Mouse (Mus musculus): ENCODE data around the gene Rnft1. TPM values are rescaled to one million over a fixed set of nuclear protein-coding genes. Genes with fewer than 3 reads are reported as not detected.
A peak's percentile ranks its signal among the peaks of the same experiment; 100 is the strongest.
"Not testable (repeated sequence)": the region's sequence is repeated elsewhere in the genome, so short reads cannot be mapped to it uniquely, and the experiment has no call there.

Rnft1 gene
- 15.0 and 19.0 TPM in 2 replicates for polyA plus RNA-seq (2015; fragmentation: Nextera tagmentation; extraction: Ambion mirVana)

DNA sequence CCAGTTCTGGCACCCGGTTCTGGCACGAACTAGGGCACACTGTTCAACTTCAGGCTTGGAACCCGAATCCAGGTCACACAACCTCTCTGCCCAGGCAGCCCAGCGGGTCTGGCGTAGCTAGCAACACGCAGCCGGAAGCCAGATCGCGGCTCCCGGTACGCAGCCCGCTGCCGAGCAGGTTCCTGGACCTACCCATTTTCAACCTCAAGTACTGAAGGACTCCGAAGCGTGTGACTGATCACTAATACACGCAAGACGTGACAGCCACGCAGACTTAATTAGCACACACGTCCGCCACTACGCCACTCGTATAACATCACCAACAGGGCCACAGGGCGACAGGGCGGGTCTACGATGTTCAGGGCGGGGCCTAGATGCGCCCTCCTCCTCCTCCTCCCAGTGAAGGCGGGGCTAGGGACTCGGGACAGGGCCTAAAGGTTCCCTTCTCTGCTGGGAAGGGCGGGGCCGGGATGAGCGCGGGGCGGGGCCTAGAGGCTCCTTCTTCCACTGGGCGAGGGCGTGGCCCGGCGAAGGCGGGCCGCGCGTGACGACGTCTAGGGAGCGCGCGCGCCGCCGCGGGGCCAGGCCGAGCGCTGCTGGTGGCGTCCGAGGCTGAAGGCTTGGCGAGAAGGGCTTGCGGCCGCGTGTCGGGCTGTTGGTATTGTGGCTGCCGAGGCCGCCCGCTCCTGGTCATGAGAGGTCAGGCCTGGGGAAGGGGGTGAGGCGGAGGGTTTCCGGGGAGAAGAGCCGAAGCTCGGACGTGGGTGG, at the start of gene Rnft1:
TSS of gene Rnft1 (plus strand) at position 557 of the 768 bp plus-strand sequence.
- Histone ChIP-seq H3K27me3 (no peaks in the 10 kb centered on the region), H3K27ac (peak within 1 kb of the TSS; percentile 79), H3K9ac (replicated peaks) (peak within 1 kb of the TSS; percentile 73), H3K4me3 (replicated peaks) (peak within 1 kb of the TSS; percentile 64), H3K4me1 (replicated peaks) (peaks cover 9% of the 10 kb centered on the region), H3K4me2 (replicated peaks) (peak within 1 kb of the TSS; percentile 78), H3K9me3 (no peaks in the 10 kb centered on the region), H3K36me3 (peaks cover under 1% of the 10 kb centered on the region; the same call in 1 of the 2 replicates)
- under 1% methylated on average over 67 of the region's 68 CpGs for WGBS
- ATAC-seq, result peak; percentile 96

DNA sequence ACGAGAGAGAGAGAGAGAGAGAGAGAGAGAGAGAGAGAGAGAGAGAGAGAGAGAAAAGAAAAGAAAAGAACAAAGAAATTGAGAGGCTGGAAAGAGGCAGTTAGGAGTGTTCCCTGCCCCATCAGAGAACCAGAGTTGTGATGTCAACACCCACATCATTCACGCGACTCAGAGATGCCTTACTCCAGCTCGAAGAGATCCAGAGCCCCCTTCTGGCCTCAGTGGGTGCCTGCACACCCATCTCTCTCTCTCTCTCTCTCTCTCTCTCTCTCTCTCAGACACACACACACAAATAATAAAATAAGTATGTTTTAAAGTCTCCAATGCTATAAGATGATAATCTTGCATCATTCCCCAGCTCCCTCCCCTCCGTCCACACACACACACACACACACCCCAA, 47.6 kb upstream of the Rnft1 start:
- Histone ChIP-seq H3K36me3 (no peaks in the 10 kb centered on the region), H3K4me1 (replicated peaks) (no peaks in the 10 kb centered on the region), H3K27me3 (no peaks in the 10 kb centered on the region; the same call in 1 of the 2 replicates), H3K27ac (no peak overlapping the region), H3K9me3 (no peaks in the 10 kb centered on the region), H3K9ac (replicated peaks) (no peak overlapping the region), H3K4me2 (replicated peaks) (no peak overlapping the region), H3K4me3 (replicated peaks) (no peak overlapping the region)
- no peak for ATAC-seq
- WGBS, result 28% methylated on average over 5 of the region's 5 CpGs

GRCm38 (mm10) chr11:86438261-86438660, 46.2 kb upstream of the Rnft1 start:
- WGBS, result 51% methylated on average over 4 of the region's 4 CpGs
- Histone ChIP-seq H3K9me3 (no peaks in the 10 kb centered on the region), H3K27me3 (no peaks in the 10 kb centered on the region; the same call in 1 of the 2 replicates), H3K4me2 (replicated peaks) (no peak overlapping the region), H3K27ac (no peak overlapping the region), H3K36me3 (no peaks in the 10 kb centered on the region), H3K4me1 (replicated peaks) (no peaks in the 10 kb centered on the region), H3K9ac (replicated peaks) (no peak overlapping the region), H3K4me3 (replicated peaks) (no peak overlapping the region)
- no peak for ATAC-seq

DNA sequence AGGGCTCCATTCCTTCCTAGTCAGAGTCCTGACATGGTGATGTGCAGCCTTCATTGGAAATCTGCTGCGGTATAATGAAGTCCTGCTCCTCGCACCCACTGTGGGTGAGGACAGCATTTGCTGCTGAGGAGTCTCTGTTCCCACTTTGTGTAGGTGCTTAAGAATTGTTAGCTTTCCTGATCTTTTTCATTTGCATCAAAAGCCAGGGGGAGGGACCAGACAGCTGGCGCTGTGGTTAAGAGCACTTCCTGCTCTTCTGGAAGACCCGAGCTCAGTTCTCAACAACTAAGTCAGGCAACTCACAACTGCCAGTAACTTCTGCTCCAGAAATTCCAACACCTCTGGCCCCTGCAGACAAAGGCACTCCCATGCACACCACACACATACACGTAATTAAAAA, 43.7 kb upstream of the Rnft1 start:
- Histone ChIP-seq H3K9ac (replicated peaks) (no peak overlapping the region), H3K27ac (no peak overlapping the region), H3K4me3 (replicated peaks) (no peak overlapping the region), H3K27me3 (no peaks in the 10 kb centered on the region; the same call in 1 of the 2 replicates), H3K9me3 (no peaks in the 10 kb centered on the region), H3K36me3 (no peaks in the 10 kb centered on the region), H3K4me2 (replicated peaks) (no peak overlapping the region), H3K4me1 (replicated peaks) (no peaks in the 10 kb centered on the region)
- ATAC-seq, result no peak
- WGBS, result 70% methylated on average over 5 of the region's 5 CpGs

GRCm38 (mm10) chr11:86453991-86454390, 30.5 kb upstream of the Rnft1 start:
- Histone ChIP-seq H3K4me3 (replicated peaks) (no peak overlapping the region), H3K4me1 (replicated peaks) (no peaks in the 10 kb centered on the region), H3K27me3 (no peaks in the 10 kb centered on the region), H3K27ac (no peak overlapping the region), H3K9ac (replicated peaks) (no peak overlapping the region), H3K36me3 (no peaks in the 10 kb centered on the region), H3K9me3 (no peaks in the 10 kb centered on the region), H3K4me2 (replicated peaks) (no peak overlapping the region)
- WGBS, result 91% methylated on average over 5 of the region's 5 CpGs
- no peak for ATAC-seq

DNA sequence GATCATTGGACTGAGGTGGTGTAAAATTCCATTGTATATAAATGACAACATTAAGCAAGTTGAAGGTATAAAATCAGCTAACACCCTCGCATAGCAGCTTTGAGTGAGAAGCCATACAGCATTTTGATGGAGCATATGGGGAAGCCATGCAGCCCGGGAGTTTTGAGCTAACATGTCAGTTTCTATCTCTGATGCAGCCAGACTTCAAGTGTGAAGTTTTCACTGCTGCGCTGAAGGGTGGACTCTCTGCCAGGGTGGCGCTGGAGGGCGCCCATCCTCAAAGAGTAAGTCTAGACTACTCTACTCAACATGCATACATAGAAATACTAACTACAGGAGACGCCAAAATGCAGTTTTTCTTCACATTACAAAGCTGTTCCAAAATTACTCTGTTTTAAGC, 26.9 kb upstream of the Rnft1 start:
- H3K36me3 ChIP-seq, result no peaks in the 10 kb centered on the region
- ATAC-seq, result no peak

GRCm38 (mm10) chr11:86458866-86459265, 25.6 kb upstream of the Rnft1 start:
- Histone ChIP-seq H3K27ac (no peak overlapping the region), H3K36me3 (no peaks in the 10 kb centered on the region), H3K4me2 (replicated peaks) (no peak overlapping the region), H3K9ac (replicated peaks) (no peak overlapping the region), H3K4me3 (replicated peaks) (no peak overlapping the region), H3K27me3 (no peaks in the 10 kb centered on the region), H3K9me3 (no peaks in the 10 kb centered on the region), H3K4me1 (replicated peaks) (no peaks in the 10 kb centered on the region)
- WGBS, result 92% methylated on average over 6 of the region's 6 CpGs
- ATAC-seq, result no peak

More for the DNA sequence above, 26.9 kb upstream of the Rnft1 start:
- Histone ChIP-seq H3K27ac (no peak overlapping the region), H3K27me3 (no peaks in the 10 kb centered on the region), H3K9ac (replicated peaks) (no peak overlapping the region), H3K9me3 (no peaks in the 10 kb centered on the region), H3K4me3 (replicated peaks) (no peak overlapping the region), H3K4me1 (replicated peaks) (no peaks in the 10 kb centered on the region), H3K4me2 (replicated peaks) (no peak overlapping the region)
- WGBS, result 89% methylated on average over 6 of the region's 6 CpGs

DNA sequence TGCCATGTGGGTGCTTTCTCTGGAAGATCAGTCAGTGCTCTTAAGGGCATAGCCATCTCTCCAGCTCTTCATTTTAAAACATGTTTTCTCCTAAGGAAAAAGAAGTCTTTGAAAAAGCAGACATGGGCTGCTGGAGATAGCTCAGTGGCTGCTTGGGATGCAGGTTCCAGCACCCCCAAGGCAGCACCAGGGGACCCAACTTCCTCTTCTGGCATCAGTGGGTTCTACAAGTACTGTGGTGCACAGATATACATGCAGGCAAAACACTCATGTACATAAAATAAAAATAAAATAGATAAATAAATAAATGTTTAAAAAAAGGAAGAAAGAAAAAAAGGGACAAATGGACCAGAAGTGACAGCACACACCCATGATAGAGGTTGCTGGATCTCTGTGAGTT, 21.9 kb upstream of the Rnft1 start:
- Histone ChIP-seq H3K27ac (no peak overlapping the region), H3K4me2 (replicated peaks) (no peak overlapping the region), H3K4me1 (replicated peaks) (no peaks in the 10 kb centered on the region), H3K9ac (replicated peaks) (no peak overlapping the region), H3K27me3 (no peaks in the 10 kb centered on the region), H3K4me3 (replicated peaks) (no peak overlapping the region), H3K9me3 (no peaks in the 10 kb centered on the region), H3K36me3 (no peaks in the 10 kb centered on the region)
- no peak for ATAC-seq

DNA sequence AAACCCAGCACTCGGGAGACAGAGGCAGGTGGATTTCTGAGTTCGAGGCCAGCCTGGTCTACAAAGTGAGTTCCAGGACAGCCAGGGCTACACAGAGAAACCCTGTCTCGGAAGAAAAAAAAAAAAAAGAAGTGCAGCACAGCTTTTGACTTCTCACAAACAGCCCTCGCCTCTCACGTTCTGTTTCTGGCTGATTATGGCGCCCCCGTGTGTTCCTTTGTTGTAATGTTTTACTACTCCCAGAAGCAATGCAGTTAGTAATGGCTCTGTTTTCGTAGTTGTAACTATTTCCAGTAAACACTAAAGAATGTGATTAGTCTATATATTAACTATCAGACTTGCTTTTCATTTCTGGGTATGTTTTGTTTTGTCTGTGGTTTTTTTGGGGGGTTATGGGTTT, 20.2 kb upstream of the Rnft1 start:
- H3K27ac ChIP-seq; H3K27me3 ChIP-seq; ATAC-seq; H3K9ac ChIP-seq (replicated peaks); H3K4me1 ChIP-seq (replicated peaks); H3K9me3 ChIP-seq; H3K4me2 ChIP-seq (replicated peaks); H3K36me3 ChIP-seq; H3K4me3 ChIP-seq (replicated peaks): not testable (repeated sequence)
- 23% methylated on average over 8 of the region's 8 CpGs for WGBS

- 80% methylated on average over 8 of the region's 8 CpGs for WGBS
- Histone ChIP-seq H3K9me3 (no peaks in the 10 kb centered on the region), H3K4me3 (replicated peaks) (no peak overlapping the region)
These were observed 16.1 kb upstream of the Rnft1 start for GRCm38 (mm10) chr11:86468345-86468744.

DNA sequence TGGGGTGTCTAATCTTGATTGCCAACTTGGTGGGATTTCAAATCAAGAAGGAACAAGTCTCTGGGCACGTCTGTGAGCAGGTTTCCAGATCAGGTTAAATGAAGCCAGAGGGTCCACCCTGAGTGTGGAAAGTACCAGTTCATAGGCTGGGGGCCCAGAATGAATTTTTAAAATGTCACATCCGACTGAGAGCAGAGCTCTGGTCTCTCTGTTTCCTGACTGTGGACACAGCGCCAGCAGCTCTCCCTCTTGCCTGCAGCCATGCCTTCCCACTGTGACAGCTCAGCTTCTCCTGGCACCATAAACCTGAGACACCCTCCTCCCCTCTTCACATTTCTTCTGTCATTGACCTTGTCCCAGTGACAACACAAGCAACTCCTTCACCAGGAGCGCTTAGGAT, 15.5 kb upstream of the Rnft1 start:
- 79% methylated on average over 4 of the region's 4 CpGs for WGBS

More at GRCm38 (mm10) chr11:86468345-86468744, 16.1 kb upstream of the Rnft1 start:
- no peak overlapping the region for H3K27ac ChIP-seq
- no peaks in the 10 kb centered on the region for H3K36me3 ChIP-seq
- peaks cover 20% of the 10 kb centered on the region for H3K4me1 ChIP-seq (replicated peaks)
- H3K4me2 ChIP-seq (replicated peaks), result no peak overlapping the region
- no peak overlapping the region for H3K9ac ChIP-seq (replicated peaks)
- H3K27me3 ChIP-seq, result 0 out of 2 replicates have a peak, but pooled peaks cover 4% of the 10 kb centered on the region
- ATAC-seq, result no peak

GRCm38 (mm10) chr11:86471785-86472184, 12.7 kb upstream of the Rnft1 start:
- ATAC-seq, result peak; percentile 66; the same call in 1 of the 2 replicates
- H3K4me2 ChIP-seq (replicated peaks), result no peak overlapping the region
- WGBS, result 13% methylated on average over 6 of the region's 6 CpGs
- H3K9me3 ChIP-seq, result no peaks in the 10 kb centered on the region
- H3K9ac ChIP-seq (replicated peaks), result no peak overlapping the region
- no peaks in the 10 kb centered on the region for H3K36me3 ChIP-seq
- 0 out of 2 replicates have a peak, but pooled peaks cover 14% of the 10 kb centered on the region for H3K27me3 ChIP-seq
- H3K27ac ChIP-seq, result no peak overlapping the region
- H3K4me1 ChIP-seq (replicated peaks), result peaks cover 26% of the 10 kb centered on the region
- H3K4me3 ChIP-seq (replicated peaks), result no peak overlapping the region

More for the DNA sequence above, 15.5 kb upstream of the Rnft1 start:
- Histone ChIP-seq H3K27ac (no peak overlapping the region), H3K9ac (replicated peaks) (no peak overlapping the region), H3K9me3 (no peaks in the 10 kb centered on the region), H3K4me1 (replicated peaks) (peaks cover 26% of the 10 kb centered on the region), H3K4me2 (replicated peaks) (no peak overlapping the region), H3K36me3 (no peaks in the 10 kb centered on the region), H3K27me3 (0 out of 2 replicates have a peak, but pooled peaks cover 6% of the 10 kb centered on the region), H3K4me3 (replicated peaks) (no peak overlapping the region)
- ATAC-seq, result no peak
